Mouse (Mus musculus) CH12.LX (cell line): ENCODE measurements around the gene Arhgap21. TPM values are rescaled to one million over a fixed set of nuclear protein-coding genes. Genes with fewer than 3 reads are reported as not detected.

Experiments used
- DNase-seq: peaks from one replicate; pipeline ENCODE4 v3.0.0-alpha.2; 2013; ENCODE audit errors: extremely low read depth
- H3K27ac ChIP-seq: 2 replicates; pipeline ENCODE4 v1.5.1; 2012; ENCODE audit warnings: low read depth, mild to moderate bottlenecking, control low read depth, moderate library complexity; ENCODE audit not compliant: insufficient read depth
- H3K27me3 ChIP-seq: replicated peaks from 2 replicates; pipeline ENCODE3; 2012; ENCODE audit warnings: inconsistent platforms
- H3K36me3 ChIP-seq, 2 experiments: replicated peaks in 1 of 2; 2 replicates each; pipeline versions ENCODE3 to v1.6.1; 2012; ENCODE audit warnings: inconsistent platforms in 1 of 2, low read length in 1 of 2, mild to moderate bottlenecking in 1 of 2, mixed read lengths in 1 of 2, moderate library complexity in 1 of 2; ENCODE audit not compliant: control insufficient read depth in 1 of 2, insufficient read depth in 1 of 2
- H3K4me1 ChIP-seq, 2 experiments: 2 replicates each; pipeline ENCODE4 v1.6.1; 2012; ENCODE audit warnings: inconsistent platforms in 1 of 2, moderate library complexity in 1 of 2; ENCODE audit not compliant: insufficient read depth in 2 of 2, control insufficient read depth in 1 of 2
- H3K4me2 ChIP-seq: 2 replicates; pipeline ENCODE4 v1.6.1; 2012; ENCODE audit warnings: low read depth, mild to moderate bottlenecking, control low read depth; ENCODE audit not compliant: poor library complexity, insufficient read depth, severe bottlenecking
- H3K4me3 ChIP-seq, 3 experiments: fragments of 150-350 bp in 1 of 3; sonication (generic) in 1 of 3; replicated peaks in 1 of 3; 2 replicates each; pipeline versions ENCODE3 to v1.5.1; 2011 to 2012; ENCODE audit warnings: low read depth in 2 of 3, low read length in 2 of 3, mild to moderate bottlenecking in 2 of 3, moderate library complexity in 2 of 3, control low read depth in 1 of 3, improper control_type of control experiment in 1 of 3, inconsistent platforms in 1 of 3, mixed read lengths in 1 of 3; ENCODE audit not compliant: poor library complexity in 1 of 3
- H3K79me2 ChIP-seq: replicated peaks from 2 replicates; pipeline ENCODE4 v1.6.1; 2012; ENCODE audit warnings: mild to moderate bottlenecking, moderate library complexity; ENCODE audit not compliant: control insufficient read depth, poor library complexity, insufficient read depth, severe bottlenecking; ENCODE audit errors: extremely low read depth
- H3K9ac ChIP-seq: 2 replicates; pipeline ENCODE4 v1.6.1; 2012; ENCODE audit warnings: low read depth, mild to moderate bottlenecking, control low read depth, moderate library complexity; ENCODE audit not compliant: insufficient read depth
- H3K9me3 ChIP-seq: replicated peaks from 2 replicates; pipeline ENCODE3; 2012; ENCODE audit warnings: low read length, inconsistent platforms, mixed read lengths
- CHD1 ChIP-seq: IDR thresholded peaks from 2 replicates; pipeline ENCODE4 v1.6.1; 2012; ENCODE audit warnings: low read depth, low read length, improper control_type of control experiment, inconsistent platforms
- CHD2 ChIP-seq: IDR thresholded peaks from 2 replicates; pipeline ENCODE4 v1.6.1; 2011; ENCODE audit warnings: low read length, improper control_type of control experiment
- CTCF ChIP-seq, 2 experiments: IDR thresholded peaks in 1 of 2; conservative IDR thresholded peaks in 1 of 2; 2 replicates each; pipeline ENCODE4 v1.5.1; 2011 to 2012; ENCODE audit warnings: low read depth in 2 of 2, low read length in 2 of 2, improper control_type of control experiment in 1 of 2, inconsistent platforms in 1 of 2, mild to moderate bottlenecking in 1 of 2, moderate library complexity in 1 of 2
- E2F4 ChIP-seq: IDR thresholded peaks from 2 replicates; pipeline ENCODE4 v1.6.1; 2011; ENCODE audit warnings: low read depth, low read length, improper control_type of control experiment; ENCODE audit not compliant: insufficient replicate concordance
- ELF1 ChIP-seq: IDR thresholded peaks from 2 replicates; pipeline ENCODE4 v1.6.1; 2014; ENCODE audit warnings: low read depth, mild to moderate bottlenecking, inconsistent platforms, low read length, improper control_type of control experiment
- EP300 ChIP-seq: IDR thresholded peaks from 2 replicates; pipeline ENCODE4 v1.6.1; 2011; ENCODE audit warnings: low read length, improper control_type of control experiment
- IRF4 ChIP-seq: IDR thresholded peaks from 2 replicates; pipeline ENCODE4 v1.6.1; 2014; ENCODE audit warnings: low read depth, mild to moderate bottlenecking, inconsistent platforms, low read length, improper control_type of control experiment
- KAT2A ChIP-seq: IDR thresholded peaks from 2 replicates; pipeline ENCODE4 v1.6.1; 2012; ENCODE audit warnings: low read length, improper control_type of control experiment, inconsistent platforms; ENCODE audit not compliant: insufficient replicate concordance
- MAX ChIP-seq: IDR thresholded peaks from 2 replicates; pipeline ENCODE4 v1.6.1; 2011; ENCODE audit warnings: low read length, improper control_type of control experiment
- POLR2A ChIP-seq: IDR thresholded peaks from 2 replicates; pipeline ENCODE4 v1.6.1; 2011; ENCODE audit warnings: low read depth, mild to moderate bottlenecking, improper control_type of control experiment, low read length
- RAD21 ChIP-seq: IDR thresholded peaks from 2 replicates; pipeline ENCODE4 v1.6.1; 2011; ENCODE audit warnings: low read depth, mild to moderate bottlenecking, low read length, improper control_type of control experiment, moderate library complexity
- SMC3 ChIP-seq: IDR thresholded peaks from 2 replicates; pipeline ENCODE4 v1.6.1; 2011; ENCODE audit warnings: low read depth, low read length, improper control_type of control experiment
- TBP ChIP-seq: conservative IDR thresholded peaks from 2 replicates; pipeline ENCODE4 v1.6.1; 2011; ENCODE audit warnings: low read depth, low read length, improper control_type of control experiment
- TCF12 ChIP-seq: IDR thresholded peaks from 2 replicates; pipeline ENCODE4 v1.6.1; 2014; ENCODE audit warnings: low read depth, mild to moderate bottlenecking, inconsistent platforms, low read length, improper control_type of control experiment
- ZKSCAN1 ChIP-seq: IDR thresholded peaks from 2 replicates; pipeline ENCODE4 v1.6.1; 2012; ENCODE audit warnings: low read depth, inconsistent platforms, low read length, improper control_type of control experiment, borderline replicate concordance
- dilution Hi-C: fragments of 300-500 bp; cut with MboI; formaldehyde crosslinking; loops from 2 replicates; pipeline ENCODE4 v1.14.3; 2020; ENCODE audit warnings: low sequenced_read_pairs; ENCODE audit not compliant: extremely low pct_unique_long_range_greater_than_20kb, extremely low pct_ligation_motif_present
- in situ Hi-C: fragments of 300-500 bp; cut with MboI; formaldehyde crosslinking; loops from 3 replicates; pipeline ENCODE4 v1.14.3; 2019; ENCODE audit warnings: low sequenced_read_pairs, low pct_ligation_motif_present, low pct_unique_long_range_greater_than_20kb, mixed read lengths
- polyA plus RNA-seq: library from polyadenylated mRNA; unstranded; fragments of >175 nt; gene quantifications from 2 replicates; pipeline ENCODE4 v1.2.1, GENCODE M21; 2012; ENCODE audit warnings: low read depth; ENCODE audit not compliant: insufficient read length
- total RNA-seq, 2 experiments: library from RNA; depleted of rRNA; stranded (reverse); fragments of 300-350 nt in 1 of 2; fragments of >200 nt in 1 of 2; gene quantifications; 2 replicates each; pipeline ENCODE4 v1.2.3; 2012 to 2014

The Arhgap21 gene
- total and polyA plus RNA-seq, 3 experiments: 7.6 to 22.7 (median 10.8) TPM

DNA sequence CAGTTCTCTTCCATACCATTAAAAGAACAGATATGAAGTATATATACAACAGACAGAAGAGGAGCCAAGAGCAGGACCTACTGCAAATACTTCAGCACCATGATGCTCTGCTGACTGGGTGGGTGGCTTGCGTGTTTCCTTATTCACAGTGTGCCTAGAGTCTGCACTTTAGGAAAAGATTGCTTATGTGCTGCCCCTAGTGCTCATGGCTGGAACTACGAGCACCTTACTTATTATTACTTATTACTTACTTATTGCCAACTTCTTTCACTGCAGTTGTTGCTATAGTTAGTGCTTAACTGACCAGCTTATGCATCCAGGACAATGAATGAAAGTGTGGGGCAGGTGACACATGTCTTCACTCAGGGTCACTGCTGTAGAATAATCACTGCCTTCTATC lies 154.7 kb downstream of the Arhgap21 start:
- peaks cover 6 to 15% of the 10 kb centered on the region in 2 experiments for H3K36me3 ChIP-seq
- peak; percentile 29 for DNase-seq

DNA sequence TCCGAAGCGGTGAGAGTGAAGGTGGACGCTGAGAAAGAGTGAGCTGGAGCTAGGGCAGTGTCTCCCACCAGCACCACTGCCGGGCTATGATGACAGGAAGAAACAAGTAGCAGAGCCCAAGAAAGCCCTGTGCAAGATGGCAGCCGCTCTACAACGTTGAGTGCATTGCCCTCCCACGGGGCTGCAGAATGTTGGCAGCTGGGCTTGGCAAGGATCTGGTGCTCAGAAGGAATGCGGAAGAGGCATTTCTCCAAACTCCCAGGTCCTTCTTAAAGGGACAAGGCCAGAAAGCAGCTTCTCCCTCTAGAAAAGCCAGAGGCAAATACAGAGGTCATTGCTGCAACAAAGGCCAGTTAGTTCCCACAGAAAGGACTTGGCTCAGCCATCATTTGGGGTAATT lies 157.2 kb downstream of the Arhgap21 start:
- no peaks in the 10 kb centered on the region for H3K4me1 ChIP-seq
- no peak overlapping the region for H3K4me2 ChIP-seq
- no peak for DNase-seq
- peaks cover 21 to 39% of the 10 kb centered on the region in 2 experiments for H3K36me3 ChIP-seq
- dilution Hi-C loops: no loop called here
- no peak overlapping the region for H3K4me3 ChIP-seq
- TF ChIP-seq ZKSCAN1 (no peak), EP300 (no peak), TBP (no peak), IRF4 (no peak), CHD1 (no peak), CHD2 (no peak), TCF12 (no peak), KAT2A (no peak), SMC3 (no peak), MAX (no peak), ELF1 (no peak), E2F4 (no peak), POLR2A (no peak)
- TF ChIP-seq, all 38 proteins: peak for 0
- Histone ChIP-seq H3K27ac (no peak overlapping the region), H3K27me3 (no peaks in the 10 kb centered on the region), H3K9me3 (no peaks in the 10 kb centered on the region), H3K79me2 (no peaks in the 10 kb centered on the region), H3K9ac (no peak overlapping the region)
- in situ Hi-C loops: no loop called here

More for the DNA sequence above, 154.7 kb downstream of the Arhgap21 start:
- dilution Hi-C loops (no loop called here), in situ Hi-C loops (no loop called here)
- Histone ChIP-seq H3K27ac (no peak overlapping the region), H3K27me3 (no peaks in the 10 kb centered on the region), H3K4me3 (no peak overlapping the region), H3K4me2 (no peak overlapping the region), H3K4me1 (peaks cover 0 to 3% of the 10 kb centered on the region in 2 experiments; a peak in 1 of 4 replicates), H3K9me3 (no peaks in the 10 kb centered on the region), H3K79me2 (no peaks in the 10 kb centered on the region), H3K9ac (no peak overlapping the region)
- TF ChIP-seq SMC3: 0 out of 2 replicates have a peak, but pooled peaks have one; percentile 1
- peak; percentile 10 for TF ChIP-seq RAD21
- TF ChIP-seq CTCF (conservative IDR thresholded peaks at IDR 0.05 in 1 of 2, IDR thresholded peaks at IDR 0.05 in 1 of 2; ENCODE audit: low read depth in 2 of 2, low read length in 2 of 2): peak; percentile 56 to 64
- no peak for TF ChIP-seq ELF1
- 0 out of 2 replicates have a peak, but pooled peaks have one; percentile 47 for TF ChIP-seq TBP
- no peak for TF ChIP-seq EP300
